Mouse (Mus musculus) brown adipose tissue, adult 24 weeks (tissue): ENCODE measurements around the gene Uimc1. TPM values are rescaled to one million over a fixed set of nuclear protein-coding genes. Genes with fewer than 3 reads are reported as not detected.

ENCODE experiments used
- H3K27ac ChIP-seq: fragments of 200-500 bp; replicated peaks from 2 replicates; pipeline ENCODE4 v1.5.1; 2012; ENCODE audit warnings: low read depth, mild to moderate bottlenecking, low read length
- H3K4me1 ChIP-seq: fragments of 200-500 bp; 2 replicates; pipeline ENCODE4 v1.6.1; 2012; ENCODE audit warnings: low read length, mixed read lengths; ENCODE audit not compliant: control insufficient read depth, insufficient read depth, insufficient read length
- H3K4me3 ChIP-seq: fragments of 200-500 bp; 2 replicates; pipeline ENCODE4 v1.5.1; 2012; ENCODE audit warnings: low read depth, mild to moderate bottlenecking, low read length, moderate library complexity; ENCODE audit not compliant: insufficient read depth
- polyA plus RNA-seq: library from polyadenylated mRNA; stranded (reverse); fragments of >200 nt; gene quantifications from 2 replicates; pipeline ENCODE4 v1.2.4, GENCODE M21; 2012; ENCODE audit not compliant: missing spikeins, insufficient read depth, insufficient read length

Gene Uimc1
- 16.8 and 21.5 TPM in 2 replicates for polyA plus RNA-seq

- Histone ChIP-seq H3K4me1 (no peaks in the 10 kb centered on the region), H3K4me3 (peak within 1 kb of the TSS; percentile 95)
Measured at GRCm38 (mm10) chr13:55099726-55100478, at the start of gene Uimc1. Gene Uimc1 (minus strand): TSS chr13:55100300.

DNA sequence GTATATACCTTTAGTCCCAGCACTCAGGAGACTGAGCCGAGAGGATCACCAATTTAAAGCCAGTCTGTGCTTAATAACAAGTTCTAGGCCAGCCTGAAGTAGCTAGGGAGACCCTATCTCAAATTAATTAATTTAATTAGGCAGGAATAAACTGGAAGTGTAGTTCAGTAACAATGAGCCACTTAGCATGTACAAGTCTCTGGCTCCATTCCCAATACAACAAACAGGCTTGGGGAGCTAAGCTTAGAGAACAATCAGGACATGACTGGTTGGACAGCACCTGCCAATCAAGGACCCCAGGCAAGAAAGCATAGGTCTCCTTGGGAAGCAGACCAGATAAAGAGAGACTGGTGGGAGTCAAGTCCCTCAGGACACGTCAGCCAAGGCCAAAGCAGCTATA lies 40.2 kb upstream of the Uimc1 start:
- no peaks in the 10 kb centered on the region for H3K4me1 ChIP-seq
- no peak overlapping the region for H3K4me3 ChIP-seq
- no peak overlapping the region for H3K27ac ChIP-seq

More at GRCm38 (mm10) chr13:55099726-55100478, at the start of gene Uimc1:
- H3K27ac ChIP-seq = peak within 1 kb of the TSS; percentile 32

- no peak overlapping the region for H3K27ac ChIP-seq
- no peaks in the 10 kb centered on the region for H3K4me1 ChIP-seq
- no peak overlapping the region for H3K4me3 ChIP-seq
Measured at GRCm38 (mm10) chr13:55135382-55135781, 35.3 kb upstream of the Uimc1 start.

GRCm38 (mm10) chr13:55133448-55133847 lies 33.3 kb upstream of the Uimc1 start, which contains the start of gene Gm17617:
Gene Gm17617 (minus strand): TSS chr13:55133548.
- Histone ChIP-seq H3K4me1 (no peaks in the 10 kb centered on the region), H3K4me3 (no peak within 1 kb of the TSS), H3K27ac (no peak within 1 kb of the TSS)

- H3K27ac ChIP-seq = no peak overlapping the region
- H3K4me3 ChIP-seq = no peak overlapping the region
- H3K4me1 ChIP-seq = no peaks in the 10 kb centered on the region
Measured at GRCm38 (mm10) chr13:55124903-55125302, 24.8 kb upstream of the Uimc1 start.

DNA sequence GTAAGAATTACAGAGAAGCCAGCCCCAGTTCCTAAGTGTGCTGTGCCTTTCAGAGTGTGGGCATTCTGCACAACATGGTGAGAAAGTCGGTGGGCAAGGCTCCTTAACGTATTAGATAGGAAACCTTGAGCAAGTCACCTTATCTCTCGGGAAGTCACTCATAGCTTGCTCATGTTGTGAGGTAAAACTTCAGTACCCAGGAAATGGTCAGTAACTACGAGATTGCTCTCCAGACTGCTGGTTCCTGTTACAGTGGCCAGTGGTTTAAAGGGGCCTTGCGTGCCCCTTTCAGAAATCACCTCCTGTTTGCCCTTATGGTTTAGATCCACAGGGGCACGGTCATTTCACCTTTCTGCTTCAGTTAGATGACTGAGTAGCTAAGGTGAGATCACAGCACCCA lies 14.3 kb upstream of the Uimc1 start:
- H3K4me1 ChIP-seq = no peaks in the 10 kb centered on the region
- no peak overlapping the region for H3K4me3 ChIP-seq
- no peak overlapping the region for H3K27ac ChIP-seq

DNA sequence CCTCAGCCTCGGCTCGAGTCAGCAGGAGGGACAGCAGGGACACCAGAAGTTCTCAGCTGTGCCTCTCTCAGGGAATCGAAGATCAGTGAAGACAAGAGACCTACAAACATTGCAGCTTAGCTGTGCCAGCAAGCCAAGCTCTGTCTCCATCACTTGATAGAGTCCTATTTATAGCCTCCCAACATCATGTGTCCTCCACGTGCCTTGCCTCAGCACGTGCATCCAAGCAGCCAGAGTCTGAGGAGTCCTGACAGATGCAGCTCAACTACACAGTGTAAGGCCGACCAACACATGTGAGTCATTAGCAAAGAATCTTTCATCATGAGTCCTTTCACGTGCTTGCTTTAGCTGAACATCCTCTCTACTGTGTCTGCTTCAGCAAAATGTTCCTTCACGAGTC lies 7.6 kb upstream of the Uimc1 start:
- no peak overlapping the region for H3K4me3 ChIP-seq
- H3K27ac ChIP-seq = no peak overlapping the region
- peaks cover 5% of the 10 kb centered on the region for H3K4me1 ChIP-seq

DNA sequence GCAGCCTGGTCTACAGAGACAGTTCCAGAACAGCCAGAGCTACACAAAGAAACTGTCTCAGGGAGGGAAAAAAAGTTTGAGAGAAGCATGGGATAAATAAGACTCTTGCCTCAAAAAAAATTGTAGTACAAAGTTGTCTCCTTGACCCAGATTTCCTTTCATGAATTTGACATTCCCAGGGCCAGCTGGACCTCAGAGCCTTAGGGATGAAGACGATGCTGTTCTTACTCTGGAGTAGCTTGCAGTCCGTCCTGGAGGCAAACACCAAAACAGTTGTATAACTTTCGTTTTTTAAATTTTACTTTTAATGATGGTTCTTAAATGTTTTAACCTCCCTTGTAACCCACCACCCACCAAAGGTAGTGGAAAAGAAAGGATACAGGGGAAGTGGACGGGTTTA lies 7.0 kb upstream of the Uimc1 start:
- no peak overlapping the region for H3K27ac ChIP-seq
- H3K4me1 ChIP-seq = peaks cover 5% of the 10 kb centered on the region

GRCm38 (mm10) chr13:55105953-55106691 lies 6.0 kb upstream of the Uimc1 start:
- H3K27ac ChIP-seq = no peak overlapping the region
- peaks cover 5% of the 10 kb centered on the region for H3K4me1 ChIP-seq
- H3K4me3 ChIP-seq = peak overlapping the region; percentile 82

More for the DNA sequence above, 7.0 kb upstream of the Uimc1 start:
- H3K4me3 ChIP-seq = no peak overlapping the region

DNA sequence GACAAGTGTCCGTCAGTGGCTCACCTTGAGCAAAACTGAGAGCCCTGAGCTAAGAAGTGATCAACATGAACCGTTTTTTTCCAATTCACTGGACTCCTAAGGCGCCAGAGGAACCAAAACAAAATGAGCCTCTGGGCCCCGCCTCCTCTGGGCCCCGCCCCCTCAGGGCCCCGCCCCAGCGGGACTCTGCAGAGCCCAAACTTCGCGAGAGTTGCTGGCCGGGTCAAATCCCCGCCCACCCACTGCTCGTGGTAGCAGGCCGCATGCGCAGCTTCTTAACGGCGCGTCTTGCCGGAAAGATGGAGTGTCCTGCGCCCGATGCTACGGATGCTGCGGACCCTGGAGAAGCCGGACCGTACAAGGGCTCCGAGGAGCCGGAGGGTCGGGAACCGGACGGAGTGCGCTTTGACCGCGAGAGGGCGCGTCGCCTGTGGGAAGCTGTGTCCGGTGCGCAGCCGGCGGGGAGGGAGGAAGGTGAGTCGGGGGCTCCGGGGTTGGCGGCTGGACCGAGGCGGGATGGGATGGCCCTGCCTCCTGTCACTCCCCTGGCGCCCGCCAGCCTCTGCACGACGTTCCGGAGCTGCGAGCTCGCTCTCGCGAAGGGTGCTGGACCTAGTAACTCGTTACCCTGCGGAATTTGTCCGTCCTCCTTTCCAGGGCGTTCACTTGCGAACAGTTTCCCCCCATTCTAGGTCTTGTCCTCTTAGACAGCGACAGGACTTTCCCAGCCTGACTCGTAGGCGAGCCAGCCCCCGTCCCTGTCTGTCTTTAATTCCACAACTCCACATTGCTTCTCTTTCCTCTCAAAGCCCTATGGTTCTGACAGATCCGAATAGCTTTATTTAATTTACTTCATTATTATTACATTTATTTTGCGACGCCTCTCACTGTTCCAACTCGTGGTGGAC lies 5.2 kb upstream of the Uimc1 start, which contains the start of gene Zfp346:
TSS of gene Zfp346 (plus strand) at position 267 of the 908 bp plus-strand sequence.
- Histone ChIP-seq H3K4me1 (peaks cover 5% of the 10 kb centered on the region), H3K4me3 (peak within 1 kb of the TSS; percentile 82), H3K27ac (no peak within 1 kb of the TSS)

GRCm38 (mm10) chr13:55103351-55103750 lies 3.3 kb upstream of the Uimc1 start:
- Histone ChIP-seq H3K27ac (no peak overlapping the region), H3K4me1 (peaks cover 5% of the 10 kb centered on the region), H3K4me3 (no peak overlapping the region)

GRCm38 (mm10) chr13:55102366-55102765 lies 2.3 kb upstream of the Uimc1 start:
- Histone ChIP-seq H3K27ac (no peak overlapping the region), H3K4me3 (no peak overlapping the region), H3K4me1 (peaks cover 5% of the 10 kb centered on the region)

- no peak overlapping the region for H3K4me3 ChIP-seq
- no peak overlapping the region for H3K27ac ChIP-seq
- H3K4me1 ChIP-seq = peaks cover 5% of the 10 kb centered on the region
Measured at GRCm38 (mm10) chr13:55101627-55102026, 1.5 kb upstream of the Uimc1 start.

DNA sequence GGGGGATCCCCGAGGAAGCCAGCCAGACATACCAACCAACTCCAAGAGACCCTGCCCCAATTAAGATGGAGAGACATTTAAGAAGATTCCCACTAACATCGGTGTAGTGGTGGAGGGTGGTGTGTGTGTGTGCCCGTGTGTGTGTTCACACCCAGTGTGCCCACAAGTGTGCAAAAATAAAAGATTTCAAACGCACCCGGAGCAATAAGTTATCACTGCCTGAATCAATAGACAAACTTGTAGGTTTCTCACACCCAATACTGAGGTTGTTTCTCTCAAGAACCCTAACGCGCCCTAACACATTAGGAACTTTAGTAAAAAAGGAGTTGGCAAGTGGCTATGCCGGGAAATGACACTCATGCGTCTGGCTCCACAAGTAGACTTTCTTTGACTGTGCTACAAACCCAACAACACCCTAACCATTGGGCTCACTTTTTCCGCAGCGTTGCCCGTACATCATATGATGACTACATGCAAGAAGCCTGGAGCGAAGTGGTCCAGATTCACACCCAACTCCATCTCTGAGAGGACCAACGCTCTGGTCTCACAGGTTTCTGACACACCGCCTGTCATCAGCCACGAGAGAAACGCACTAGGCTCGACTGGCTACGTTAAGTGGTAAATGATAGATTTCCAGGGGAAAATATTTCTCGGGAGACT lies 904 bp downstream of the Uimc1 start:
- Histone ChIP-seq H3K4me1 (no peaks in the 10 kb centered on the region), H3K27ac (peak overlapping the region; percentile 32), H3K4me3 (peak overlapping the region; percentile 95)
